Mouse (Mus musculus) heart, postnatal 0 days (tissue): ENCODE measurements around the gene Gtf2i. TPM values are rescaled to one million over a fixed set of nuclear protein-coding genes. Genes with fewer than 3 reads are reported as not detected.

Experiments
- ATAC-seq: fragments of 200-750 bp; cut with Nextera tagmentation; 2 replicates; pipeline ENCODE4 v1.8.0; 2017; ENCODE audit warnings: low read depth, moderate number of reproducible peaks, moderate library complexity; ENCODE audit not compliant: insufficient read depth
- DNase-seq: peaks from one replicate; pipeline ENCODE4 v3.0.0-alpha.2; 2016; ENCODE audit warnings: low spot score
- H3K27ac ChIP-seq: fragments of 300-500 bp; sonication (generic); 2 replicates; pipeline ENCODE4 v1.5.1; 2014; ENCODE audit warnings: low read depth, mild to moderate bottlenecking
- H3K27me3 ChIP-seq: fragments of 300-500 bp; sonication (generic); 2 replicates; pipeline ENCODE4 v1.6.1; 2014; ENCODE audit warnings: low read length, mixed read lengths; ENCODE audit not compliant: control insufficient read depth, insufficient read depth
- H3K36me3 ChIP-seq: fragments of 300-500 bp; sonication (generic); replicated peaks from 2 replicates; pipeline ENCODE4 v1.6.1; 2014; ENCODE audit warnings: low read length, mixed read lengths; ENCODE audit not compliant: control insufficient read depth, insufficient read depth
- H3K4me1 ChIP-seq: fragments of 300-500 bp; sonication (generic); 2 replicates; pipeline ENCODE4 v1.6.1; 2014; ENCODE audit warnings: antibody characterized with exemption; ENCODE audit not compliant: control insufficient read depth, insufficient read depth
- H3K4me2 ChIP-seq: fragments of 300-500 bp; sonication (generic); 2 replicates; pipeline ENCODE4 v1.6.1; 2014; ENCODE audit warnings: low read depth, mild to moderate bottlenecking, low read length, moderate library complexity
- H3K4me3 ChIP-seq: fragments of 300-500 bp; sonication (generic); 2 replicates; pipeline ENCODE4 v1.5.1; 2014; ENCODE audit warnings: low read depth, low read length
- H3K9ac ChIP-seq: fragments of 300-500 bp; sonication (generic); replicated peaks from 2 replicates; pipeline ENCODE4 v1.6.1; 2014; ENCODE audit warnings: low read depth, low read length, mixed read lengths
- H3K9me3 ChIP-seq: fragments of 300-500 bp; sonication (generic); replicated peaks from 2 replicates; pipeline ENCODE4 v1.6.1; 2016; ENCODE audit warnings: low read length; ENCODE audit not compliant: control insufficient read depth
- CTCF ChIP-seq: IDR thresholded peaks from 2 replicates; pipeline ENCODE4 v1.5.1; 2016; ENCODE audit warnings: antibody characterized with exemption, control low read depth, low read depth
- EP300 ChIP-seq: IDR thresholded peaks from 2 replicates; pipeline ENCODE4 v1.6.1; 2016; ENCODE audit warnings: antibody characterized with exemption, low read depth
- WGBS: fragments of 180-500 bp; shearing (Covaris S2); extraction: QIAGEN DNeasy Blood & Tissue Kit; methylation state at CpG from one replicate; pipeline ENCODE4 v1.1.7; 2014; 5-methylcytosine and 5-hydroxymethylcytosine counted together
- polyA plus RNA-seq: library from polyadenylated mRNA; unstranded; fragments of >200 nt; fragmentation: Nextera tagmentation; extraction: Ambion mirVana; gene quantifications from 2 replicates; pipeline ENCODE4 v1.2.1, GENCODE M21; 2015
- total RNA-seq: library from RNA; depleted of rRNA; stranded (reverse); fragments of >200 nt; gene quantifications from 2 replicates; pipeline ENCODE4 v1.2.3, GENCODE M21; 2014; ENCODE audit warnings: low replicate concordance

Gtf2i gene
- total and polyA plus RNA-seq, 2 experiments from 2014 or later: 81.9 to 97.1 TPM

DNA sequence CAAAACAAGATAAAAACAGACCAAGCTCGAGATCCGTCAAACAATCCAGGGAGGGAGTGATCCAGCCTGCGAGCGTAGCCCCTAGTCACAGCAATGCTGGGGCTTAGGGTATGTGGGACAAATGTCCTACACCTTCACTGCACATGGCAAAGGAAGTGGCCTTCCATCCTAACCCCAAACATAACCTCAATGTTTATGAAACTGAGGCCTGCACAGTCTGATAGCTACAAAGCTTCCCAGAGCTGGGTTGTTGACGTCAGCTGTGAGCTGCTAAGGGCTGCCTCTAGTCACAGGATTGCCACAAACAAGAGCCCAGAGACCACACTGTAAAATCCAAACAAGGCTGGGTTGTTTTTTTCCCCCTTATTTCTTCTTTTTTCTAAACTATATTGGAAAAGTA is 44.8 kb downstream of the Gtf2i start:
- no peak for ATAC-seq

GRCm38 (mm10) chr5:134268751-134269150 is 45.8 kb downstream of the Gtf2i start:
- H3K27me3 ChIP-seq: no peaks in the 10 kb centered on the region
- H3K9me3 ChIP-seq: no peaks in the 10 kb centered on the region
- H3K4me3 ChIP-seq: no peak overlapping the region
- H3K4me1 ChIP-seq: no peaks in the 10 kb centered on the region
- DNase-seq: no peak
- no peak overlapping the region for H3K9ac ChIP-seq
- no peak overlapping the region for H3K4me2 ChIP-seq
- ATAC-seq: no peak
- 95% methylated on average over 8 of the region's 8 CpGs for WGBS
- H3K27ac ChIP-seq: no peak overlapping the region
- TF ChIP-seq CTCF: no peak
- TF ChIP-seq EP300: no peak
- H3K36me3 ChIP-seq: peaks cover 97% of the 10 kb centered on the region

More for the DNA sequence above, 44.8 kb downstream of the Gtf2i start:
- Histone ChIP-seq H3K4me2 (no peak overlapping the region), H3K9ac (no peak overlapping the region), H3K4me3 (no peak overlapping the region), H3K9me3 (no peaks in the 10 kb centered on the region), H3K27me3 (no peaks in the 10 kb centered on the region), H3K36me3 (peaks cover 95% of the 10 kb centered on the region), H3K27ac (no peak overlapping the region; the same call in 1 of the 2 replicates), H3K4me1 (no peaks in the 10 kb centered on the region)
- DNase-seq: no peak
- TF ChIP-seq EP300 (no peak), CTCF (no peak)
- 82% methylated on average over 5 of the region's 5 CpGs for WGBS

DNA sequence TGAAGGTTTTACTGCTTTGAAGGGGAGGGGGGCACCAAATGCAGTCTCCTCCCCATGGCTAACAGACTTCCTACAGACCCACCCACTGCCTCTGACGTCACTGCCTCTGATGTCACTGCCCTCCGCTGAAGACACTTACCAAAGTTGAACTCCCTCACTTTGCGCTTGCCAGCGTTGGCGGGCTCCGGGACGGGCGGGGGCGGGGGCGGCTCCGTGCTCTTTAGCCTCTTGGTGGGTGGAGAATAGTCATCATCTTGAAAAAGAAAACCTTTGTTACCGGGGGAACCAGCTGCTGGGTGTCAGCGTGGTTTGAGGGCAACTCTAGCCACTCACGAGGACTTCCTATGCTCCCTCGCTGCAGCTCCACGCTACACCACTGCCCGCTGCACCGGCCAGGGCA is 48.2 kb downstream of the Gtf2i start:
- Histone ChIP-seq H3K36me3 (peaks cover 97% of the 10 kb centered on the region), H3K4me2 (no peak overlapping the region), H3K27me3 (no peaks in the 10 kb centered on the region), H3K4me3 (no peak overlapping the region), H3K4me1 (no peaks in the 10 kb centered on the region), H3K27ac (no peak overlapping the region; the same call in 1 of the 2 replicates), H3K9me3 (no peaks in the 10 kb centered on the region), H3K9ac (no peak overlapping the region)
- ATAC-seq (no peak), DNase-seq (no peak)
- WGBS: 80% methylated on average over 18 of the region's 18 CpGs
- TF ChIP-seq CTCF (no peak), EP300 (no peak)

- H3K4me3 ChIP-seq: no peak overlapping the region
- no peak for ATAC-seq
- WGBS: 86% methylated on average over 2 of the region's 2 CpGs
- H3K9ac ChIP-seq: no peak overlapping the region
- no peak overlapping the region for H3K4me2 ChIP-seq
- H3K9me3 ChIP-seq: no peaks in the 10 kb centered on the region
- no peaks in the 10 kb centered on the region for H3K4me1 ChIP-seq
- peaks cover 97% of the 10 kb centered on the region for H3K36me3 ChIP-seq
- DNase-seq: no peak
- TF ChIP-seq CTCF (no peak), EP300 (no peak)
- H3K27ac ChIP-seq: no peak overlapping the region
- H3K27me3 ChIP-seq: no peaks in the 10 kb centered on the region
These were observed 48.7 kb downstream of the Gtf2i start for GRCm38 (mm10) chr5:134265890-134266289.

DNA sequence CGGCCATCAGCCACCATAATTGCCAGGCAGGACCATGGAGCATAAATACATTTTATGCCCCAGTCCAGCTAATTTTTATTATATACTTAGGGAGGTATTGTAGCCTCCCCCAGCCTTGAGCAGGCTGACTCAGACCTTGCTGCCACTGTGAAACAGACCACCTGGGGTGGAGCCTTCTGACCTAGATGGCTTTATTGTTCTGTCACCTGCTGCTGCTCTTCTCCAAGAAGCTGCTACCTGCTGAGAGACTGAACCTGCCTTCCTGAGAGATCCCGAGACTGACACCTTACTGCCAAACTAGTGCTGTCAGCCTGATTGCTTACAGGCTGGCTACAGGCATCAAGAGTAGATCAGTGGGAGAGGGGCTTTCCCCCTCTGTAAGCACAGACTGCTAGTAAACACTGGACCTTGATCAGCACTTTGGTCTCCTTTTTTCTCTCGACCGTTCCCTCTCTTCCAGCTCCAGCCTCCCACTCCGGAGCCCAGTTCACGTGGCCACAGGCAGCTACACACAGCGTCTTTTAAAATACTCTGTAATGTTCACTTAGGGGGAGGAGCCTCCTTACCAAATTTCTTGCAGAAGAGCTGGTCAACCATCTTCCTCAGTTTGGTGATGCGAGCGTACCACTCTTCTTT is 54.4 kb downstream of the Gtf2i start:
- Histone ChIP-seq H3K4me2 (no peak overlapping the region), H3K4me3 (no peak overlapping the region), H3K36me3 (peaks cover 95% of the 10 kb centered on the region), H3K9ac (no peak overlapping the region), H3K27me3 (no peaks in the 10 kb centered on the region), H3K4me1 (no peaks in the 10 kb centered on the region), H3K9me3 (no peaks in the 10 kb centered on the region), H3K27ac (no peak overlapping the region)
- no peak for TF ChIP-seq EP300
- TF ChIP-seq CTCF: no peak
- ATAC-seq (no peak), DNase-seq (no peak)
- WGBS: 94% methylated on average over 9 of the region's 9 CpGs

GRCm38 (mm10) chr5:134258934-134259333 is 55.6 kb downstream of the Gtf2i start:
- no peak overlapping the region for H3K4me3 ChIP-seq
- TF ChIP-seq EP300: no peak
- no peak for TF ChIP-seq CTCF
- no peaks in the 10 kb centered on the region for H3K9me3 ChIP-seq
- no peaks in the 10 kb centered on the region for H3K27me3 ChIP-seq
- no peak overlapping the region for H3K27ac ChIP-seq
- no peak overlapping the region for H3K4me2 ChIP-seq
- ATAC-seq (no peak), DNase-seq (no peak)
- H3K9ac ChIP-seq: no peak overlapping the region
- no peaks in the 10 kb centered on the region for H3K4me1 ChIP-seq
- 89% methylated on average over 2 of the region's 2 CpGs for WGBS
- H3K36me3 ChIP-seq: peaks cover 94% of the 10 kb centered on the region
